Mouse (Mus musculus) right cerebral cortex, postnatal 14 days (tissue): ENCODE measurements around the gene Fgfrl1.

Experiments used
- DNase-seq: peaks from one replicate; pipeline ENCODE4 v3.0.0; 2022

Gene Fgfrl1

DNA sequence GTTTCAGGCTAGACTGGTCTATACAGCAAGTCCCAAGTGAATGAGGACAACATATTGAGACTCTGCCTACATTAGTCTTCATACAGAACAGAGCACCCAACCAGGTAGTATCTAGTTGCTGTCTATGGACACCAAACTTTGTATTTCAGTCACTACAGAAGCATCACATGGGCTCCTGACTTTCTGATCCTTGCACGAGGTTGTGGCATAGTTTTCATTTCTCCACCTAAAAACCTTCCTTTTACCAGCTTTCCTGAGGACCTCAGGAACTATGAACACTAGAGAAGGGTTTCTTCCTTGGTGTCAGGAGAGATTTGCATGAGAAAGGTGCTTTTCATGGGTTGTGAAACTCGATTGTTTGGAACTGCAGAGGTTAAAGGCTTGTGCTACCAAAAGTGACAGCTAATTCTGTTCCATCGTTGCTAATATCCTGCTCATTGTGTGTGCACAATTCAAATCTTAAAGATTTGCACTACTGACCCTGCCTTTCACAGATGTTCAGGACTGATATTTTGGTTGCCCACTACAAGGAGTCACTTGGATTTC is 23.7 kb upstream of the Fgfrl1 start:
- DNase-seq: no peak

DNA sequence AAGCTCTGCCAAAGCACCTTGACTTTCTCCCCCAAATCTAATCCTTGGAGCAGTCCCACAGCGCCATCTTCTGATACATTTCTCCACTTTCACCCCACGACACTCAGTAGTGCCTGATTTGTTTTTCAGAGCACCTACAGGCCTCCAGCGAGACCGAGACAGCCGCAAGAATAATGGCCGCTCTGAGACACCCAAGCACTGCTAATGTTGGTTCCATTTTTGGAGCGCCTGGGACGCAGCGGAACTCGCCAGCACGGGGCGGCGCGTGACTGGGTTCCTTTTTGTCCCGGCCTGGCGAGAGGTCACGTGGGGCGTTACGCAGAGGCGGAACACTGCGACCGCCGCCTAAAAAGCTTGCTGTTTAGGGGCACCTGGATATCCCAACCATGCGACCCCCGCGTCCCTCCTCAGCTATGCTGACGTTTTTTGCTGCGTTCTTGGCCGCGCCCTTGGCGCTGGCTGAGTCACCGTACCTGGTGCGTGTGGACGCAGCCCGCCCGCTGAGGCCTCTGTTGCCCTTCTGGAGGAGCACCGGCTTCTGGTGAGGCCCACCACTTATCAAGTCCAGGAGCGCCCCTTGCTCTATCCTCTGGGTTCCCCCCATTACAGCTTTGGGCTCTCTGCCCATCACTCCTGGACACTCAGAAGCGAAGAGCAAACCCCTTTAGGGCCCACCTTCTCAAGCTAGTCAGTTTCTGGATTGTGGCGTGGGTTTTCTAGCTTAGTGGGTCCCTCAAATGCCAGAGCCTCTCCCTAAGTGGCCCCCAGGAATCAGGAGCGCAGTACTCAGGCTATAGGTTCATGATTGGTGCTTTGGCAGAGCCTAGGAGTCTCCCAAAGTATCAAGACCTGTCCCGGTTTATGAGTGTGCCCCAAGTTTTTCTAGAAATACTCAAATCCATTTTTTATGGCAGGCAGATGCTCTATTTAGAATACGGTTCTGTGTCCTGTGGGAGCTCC is 22.9 kb upstream of the Fgfrl1 start, which contains the start of gene Dgkq:
Gene Dgkq, minus strand, starts transcription at position 696 of the 960 bp plus-strand sequence.
- peak; percentile 80 for DNase-seq

DNA sequence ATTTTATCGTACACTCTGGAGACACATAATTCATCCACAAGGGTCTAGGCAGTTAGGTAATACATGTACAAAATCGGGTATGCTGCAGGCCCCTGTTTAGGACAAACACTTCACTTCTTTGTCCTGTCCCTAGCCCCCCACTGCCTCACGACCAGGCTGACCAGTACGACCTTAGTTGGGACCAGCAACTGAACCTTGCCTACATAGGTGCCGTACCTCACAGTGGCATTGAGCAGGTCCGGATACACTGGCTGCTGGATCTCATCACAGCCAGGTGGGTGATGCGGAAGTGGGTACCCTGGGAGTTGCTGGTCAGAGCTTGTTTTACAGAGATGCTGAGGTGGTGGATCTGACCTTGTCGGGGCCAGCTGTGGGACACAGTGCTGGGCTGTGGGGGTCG is 22.2 kb upstream of the Fgfrl1 start:
- no peak for DNase-seq

DNA sequence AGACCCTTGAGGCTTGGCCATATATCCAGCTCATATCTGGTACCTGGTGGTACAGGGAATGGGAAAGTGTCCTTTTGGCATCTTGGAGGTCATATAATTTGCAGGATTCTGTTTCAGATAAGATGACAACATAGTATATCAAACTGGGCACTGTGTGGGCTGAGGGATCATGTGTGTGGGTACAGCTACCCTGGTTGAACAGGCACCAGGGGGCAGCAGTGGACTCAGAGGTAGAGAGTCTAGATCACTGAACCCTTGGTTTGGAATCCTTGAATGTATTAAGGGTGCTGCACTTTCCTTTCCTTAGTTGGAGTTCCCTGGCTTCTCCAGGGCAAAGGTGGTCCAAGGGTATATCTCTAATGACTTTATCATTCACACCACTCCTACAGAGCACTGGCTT is 21.4 kb upstream of the Fgfrl1 start:
- DNase-seq: peak; percentile 59

DNA sequence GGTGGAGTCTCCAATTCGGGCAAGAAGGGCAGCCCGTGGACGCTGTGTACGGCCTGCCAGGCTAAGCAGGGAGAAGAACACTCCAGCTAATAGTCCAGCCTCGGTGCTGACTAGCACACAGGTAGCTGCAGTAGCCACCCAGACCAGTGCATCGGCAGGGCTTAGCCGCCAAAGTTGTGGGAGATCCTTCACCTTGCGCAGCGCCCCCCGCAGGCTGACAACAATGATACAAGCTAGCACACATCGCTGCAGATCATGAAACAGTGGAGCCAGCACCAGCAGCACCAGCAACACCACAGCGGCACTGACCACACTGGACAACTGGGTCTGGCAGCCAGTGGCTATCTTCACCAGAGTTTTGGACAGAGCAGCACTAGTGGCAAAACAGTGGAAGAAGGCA is 20.4 kb upstream of the Fgfrl1 start:
- no peak for DNase-seq

GRCm38 (mm10) chr5:108674624-108675023 is 17.6 kb upstream of the Fgfrl1 start:
- DNase-seq: no peak

DNA sequence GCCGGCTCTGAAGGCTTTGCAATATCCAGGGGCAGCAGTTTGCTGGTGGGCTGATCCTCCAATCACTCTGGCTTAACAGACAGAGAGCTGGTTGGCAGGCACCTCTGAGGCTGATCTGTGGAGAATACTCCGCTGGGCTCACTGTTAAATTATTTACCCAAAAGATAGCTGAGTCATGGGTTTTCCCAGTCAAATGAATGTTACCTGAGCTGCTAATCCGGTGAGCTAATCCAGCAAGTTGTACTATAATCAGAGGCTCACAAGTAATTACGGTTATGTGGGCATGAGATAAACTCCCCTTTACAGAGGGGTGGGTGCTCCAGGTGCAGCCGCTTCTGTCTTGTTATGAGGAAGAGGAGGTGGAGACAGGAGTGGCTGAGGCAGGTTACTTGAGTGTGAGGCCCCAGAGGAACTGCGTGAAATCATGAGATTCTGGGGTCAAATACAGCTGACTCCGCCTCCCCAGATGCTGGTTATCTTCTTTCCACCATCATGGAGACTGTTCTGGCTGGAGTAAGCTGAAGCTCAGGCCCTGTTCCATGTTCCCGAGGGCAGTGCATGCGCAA is 16.8 kb upstream of the Fgfrl1 start, which contains the start of gene Slc26a1:
Gene Slc26a1, minus strand, starts transcription at position 319 of the 566 bp plus-strand sequence.
- DNase-seq: no peak

DNA sequence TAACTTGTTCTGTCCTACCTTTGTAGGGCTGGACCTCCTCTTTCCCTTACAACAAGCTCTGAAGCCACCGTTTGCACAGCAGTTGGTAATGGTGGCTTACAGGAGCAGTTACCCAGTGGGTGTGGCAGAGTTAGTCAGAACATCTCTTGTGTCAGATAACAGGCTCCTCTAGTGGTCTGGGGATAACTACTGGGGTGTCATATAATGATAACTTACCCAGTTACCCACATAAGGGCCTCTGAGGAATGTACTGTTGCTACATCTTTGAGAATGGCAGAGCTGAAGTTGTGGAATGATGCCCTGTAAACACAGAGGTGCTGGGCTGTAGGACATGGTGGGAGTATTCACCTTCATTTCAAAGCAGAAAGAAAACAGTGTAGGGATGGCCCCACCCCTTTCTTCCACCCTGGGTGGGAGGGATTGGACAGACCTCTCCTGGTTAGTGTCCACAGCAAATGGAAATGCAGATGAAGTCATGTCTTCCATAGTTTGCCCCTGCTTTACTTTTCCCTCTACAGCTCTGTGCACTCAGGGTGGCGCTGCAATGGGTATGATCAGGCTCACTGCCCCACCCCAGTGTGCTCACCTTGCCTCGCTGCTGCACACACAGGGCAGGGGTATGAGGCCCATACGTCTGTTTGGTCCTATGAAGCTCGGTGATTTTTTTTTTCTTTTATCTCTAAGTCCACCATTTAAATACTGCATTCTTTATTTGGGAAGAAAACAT is 15.2 kb upstream of the Fgfrl1 start:
- DNase-seq: no peak

- DNase-seq: peak; percentile 84
Measured at GRCm38 (mm10) chr5:108677605-108678295, 14.4 kb upstream of the Fgfrl1 start.

- DNase-seq: no peak
Measured at GRCm38 (mm10) chr5:108678296-108678854, 13.8 kb upstream of the Fgfrl1 start.

DNA sequence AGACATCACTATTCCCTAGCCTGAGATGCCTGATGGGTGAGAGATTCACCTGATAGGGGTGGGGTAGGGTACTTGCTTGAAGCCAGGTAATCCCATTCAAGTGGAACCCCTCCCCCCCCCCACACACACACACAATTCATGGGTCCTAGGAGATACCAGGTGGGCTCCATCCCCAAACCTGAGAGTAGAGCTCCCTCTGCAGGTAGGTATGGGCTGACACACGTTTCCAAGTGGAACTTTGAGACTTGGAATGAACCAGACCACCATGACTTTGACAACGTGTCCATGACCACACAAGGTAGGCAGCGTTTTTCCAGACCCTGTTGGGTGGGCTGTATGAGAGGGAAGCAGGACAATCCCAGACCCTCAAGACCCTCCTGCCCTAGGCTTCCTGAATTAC is 12.3 kb upstream of the Fgfrl1 start:
- no peak for DNase-seq

DNA sequence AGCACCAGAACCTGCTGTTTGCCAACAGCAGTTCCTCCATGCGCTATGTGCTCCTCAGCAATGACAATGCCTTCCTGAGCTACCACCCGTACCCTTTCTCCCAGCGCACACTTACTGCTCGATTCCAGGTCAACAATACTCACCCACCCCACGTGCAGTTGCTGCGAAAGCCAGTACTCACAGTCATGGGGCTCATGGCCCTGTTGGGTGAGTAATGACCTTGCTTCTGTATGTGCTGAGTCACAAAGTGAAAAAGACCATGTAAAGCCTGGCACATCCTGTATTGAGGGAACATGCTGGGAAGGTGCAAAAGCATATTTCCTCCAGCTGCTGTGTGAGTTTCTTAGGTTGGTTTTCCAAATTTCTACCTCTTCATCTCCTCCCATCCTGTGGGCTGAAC is 11.3 kb upstream of the Fgfrl1 start:
- DNase-seq: no peak

DNA sequence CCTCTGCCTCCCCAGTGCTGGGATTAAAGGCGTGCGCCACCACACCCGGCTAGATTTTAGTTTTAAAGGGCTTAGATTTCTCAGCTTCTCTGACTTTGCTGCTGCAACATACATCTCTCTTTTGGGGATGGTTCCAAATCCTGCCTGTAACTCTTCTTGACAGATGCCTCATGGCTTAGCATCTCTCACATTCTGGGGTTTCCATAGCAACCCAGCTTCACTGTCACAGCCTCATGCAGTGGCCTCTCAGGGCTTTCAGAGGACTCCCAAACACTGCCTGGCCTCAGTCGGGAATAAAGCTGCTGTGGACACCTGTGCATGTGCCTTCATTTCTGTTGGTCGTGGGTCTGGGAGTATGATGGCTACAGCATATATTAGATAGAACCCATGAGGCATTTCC is 3.1 kb upstream of the Fgfrl1 start:
- no peak for DNase-seq

DNA sequence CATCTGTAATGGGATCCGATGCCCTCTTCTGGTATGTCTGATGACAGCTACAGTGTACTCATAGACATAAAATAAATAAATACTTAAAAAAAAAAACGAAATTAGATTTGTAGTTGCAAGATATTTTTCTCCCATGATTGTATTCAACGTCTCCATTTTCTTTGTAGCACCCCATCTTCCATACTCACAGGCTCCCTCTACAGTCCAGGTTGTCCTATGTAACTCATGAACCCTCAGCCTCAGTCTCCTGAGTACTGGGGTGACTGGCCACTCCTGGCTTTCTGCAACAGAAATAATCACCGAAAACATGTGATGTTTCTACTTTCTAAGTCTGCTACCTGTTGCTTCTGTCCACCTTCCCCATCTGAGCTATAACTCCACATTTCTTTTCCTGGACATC is 1.0 kb upstream of the Fgfrl1 start:
- DNase-seq: no peak

- DNase-seq: peak; percentile 81
Measured at GRCm38 (mm10) chr5:108693872-108694288, 1.7 kb downstream of the Fgfrl1 start.

DNA sequence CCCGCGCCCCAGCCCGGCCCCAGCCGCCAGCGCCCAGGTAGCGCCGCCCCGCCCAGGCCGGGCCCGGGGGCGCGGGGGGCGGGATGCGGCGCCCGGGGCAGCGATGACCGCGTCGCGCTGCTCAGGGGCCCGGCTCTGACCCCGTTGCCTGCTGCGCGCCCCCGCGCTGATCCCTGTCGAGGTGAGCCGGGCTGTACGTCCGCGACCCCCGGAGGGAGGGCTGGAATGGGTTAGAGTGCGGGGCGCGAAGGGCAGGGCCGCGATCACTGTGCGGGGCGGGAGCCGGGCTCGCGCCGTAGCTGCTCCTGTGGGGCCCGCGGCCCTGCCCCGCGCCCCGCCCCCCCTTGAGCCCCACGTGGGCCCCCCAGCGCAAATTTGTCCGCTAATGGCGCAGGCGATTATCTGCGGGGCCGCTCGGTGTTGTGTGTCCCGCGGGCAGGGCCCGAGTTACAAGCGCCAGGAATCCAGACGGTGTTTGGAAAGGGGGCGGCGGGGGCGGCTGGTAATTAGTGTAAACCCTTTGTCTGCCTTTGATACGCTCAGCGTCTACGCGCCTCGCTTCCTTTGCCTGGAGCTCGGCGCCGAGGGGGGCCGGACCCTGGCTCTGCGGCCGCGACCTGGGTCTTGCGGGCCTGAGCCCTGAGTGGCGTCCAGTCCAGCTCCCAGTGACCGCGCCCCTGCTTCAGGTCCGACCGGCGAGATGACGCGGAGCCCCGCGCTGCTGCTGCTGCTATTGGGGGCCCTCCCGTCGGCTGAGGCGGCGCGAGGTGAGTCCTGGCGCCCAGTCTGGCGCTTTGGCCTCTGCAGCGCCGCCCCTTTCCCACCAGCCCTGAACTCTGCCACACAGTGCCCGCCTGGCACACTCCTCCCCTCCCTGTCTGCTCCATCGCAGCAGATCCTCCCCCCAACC is 2.4 kb downstream of the Fgfrl1 start:
- peak; percentile 36 for DNase-seq

DNA sequence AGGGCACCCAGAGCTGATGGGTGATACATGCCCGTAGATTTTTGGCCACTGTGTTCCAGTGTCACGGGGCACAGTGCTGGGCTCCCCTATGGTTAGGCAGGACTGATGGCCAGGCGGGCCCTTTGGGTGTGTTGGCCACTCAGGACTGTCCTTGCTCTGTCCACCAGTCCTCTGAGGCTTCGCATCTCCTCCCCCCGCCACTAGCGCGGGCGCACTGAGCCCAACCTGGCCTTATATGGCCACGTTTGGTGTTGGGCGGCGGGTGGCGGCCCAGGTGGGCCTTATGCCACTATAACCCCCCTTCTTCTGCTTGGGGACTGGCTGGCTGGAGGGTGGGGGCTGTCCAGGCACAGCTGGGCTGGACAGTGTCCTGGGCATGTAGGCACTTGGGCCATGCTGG is 3.7 kb downstream of the Fgfrl1 start:
- DNase-seq: no peak

- no peak for DNase-seq
Measured at GRCm38 (mm10) chr5:108696542-108696941, 4.4 kb downstream of the Fgfrl1 start.

DNA sequence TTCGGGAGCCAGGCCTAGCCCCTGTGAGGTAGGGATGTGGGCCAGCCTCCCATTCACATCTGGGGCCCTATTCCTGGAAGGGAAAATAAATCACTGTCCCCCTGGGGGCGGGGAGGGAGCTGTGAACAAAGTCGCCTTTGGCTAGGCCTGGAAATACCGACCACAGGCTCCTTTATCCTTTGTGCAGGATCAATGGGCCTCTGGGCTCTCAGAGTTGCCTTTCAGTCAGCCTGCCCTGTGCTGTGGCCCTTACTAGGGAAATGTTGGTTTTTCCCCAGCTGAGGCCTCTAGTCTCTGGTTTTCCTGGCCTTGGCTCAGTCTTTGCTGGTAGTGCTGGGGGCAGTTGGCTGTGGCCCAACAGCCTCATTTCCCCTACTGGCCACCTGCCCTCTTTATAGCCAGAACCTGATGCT is 5.2 kb downstream of the Fgfrl1 start:
- DNase-seq: peak; percentile 41

GRCm38 (mm10) chr5:108700346-108700745 is 8.2 kb downstream of the Fgfrl1 start:
- no peak for DNase-seq
